Mouse (Mus musculus): ENCODE measurements around the gene Trim68. TPM values are rescaled to one million over a fixed set of nuclear protein-coding genes. Genes with fewer than 3 reads are reported as not detected.

Gene Trim68
- 3.6 and 4.3 TPM in 2 replicates for polyA plus RNA-seq (2015; fragmentation: Nextera tagmentation; extraction: Ambion mirVana)

DNA sequence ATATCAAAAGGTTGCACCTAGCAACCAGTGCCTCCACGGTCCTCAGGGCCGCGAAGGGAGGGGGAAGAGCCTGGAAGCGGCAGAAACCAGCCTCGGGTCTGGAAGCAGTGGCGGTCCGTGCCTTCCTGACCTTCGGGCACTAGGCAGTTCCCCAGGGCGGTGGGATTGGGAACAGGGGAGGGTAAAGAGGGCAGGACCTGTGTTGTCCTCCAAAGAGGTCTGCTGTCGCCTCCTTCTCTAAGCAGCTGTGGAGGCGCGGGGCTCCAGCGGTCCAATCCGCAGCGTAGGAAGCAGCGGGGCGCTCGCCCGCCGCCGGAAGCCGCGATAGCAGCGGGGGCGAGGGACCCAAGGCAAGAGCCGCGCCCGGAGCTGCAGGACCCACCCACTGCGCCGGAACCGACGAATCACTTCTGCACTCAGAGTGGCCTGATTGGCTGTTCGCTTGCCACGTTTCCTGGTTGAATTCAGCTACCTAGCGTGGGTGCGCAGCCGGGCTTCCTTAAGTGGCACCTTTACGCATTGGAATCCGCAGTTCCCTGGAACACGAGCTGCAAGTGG, at the start of gene Trim68:
Gene Trim68, minus strand, starts transcription at position 384 of the 558 bp plus-strand sequence.
- peak within 1 kb of the TSS; percentile 55 for H3K4me3 ChIP-seq (ENCODE audit: low read depth, low read length)
- peak within 1 kb of the TSS; percentile 31 for H3K9ac ChIP-seq (ENCODE audit: low read depth, low read length)
- peak within 1 kb of the TSS; percentile 72 for H3K4me2 ChIP-seq (replicated peaks; ENCODE audit: low read depth)
- H3K27me3 ChIP-seq (replicated peaks; ENCODE audit: control insufficient read depth, insufficient read depth, low read length), result no peaks in the 10 kb centered on the region
- peak; percentile 99 for ATAC-seq
- no peaks in the 10 kb centered on the region for H3K4me1 ChIP-seq (replicated peaks; ENCODE audit: control insufficient read depth, insufficient read depth, low read length)
- TF ChIP-seq CTCF (IDR thresholded peaks at IDR 0.05; ENCODE audit: low read depth), result no peak
- H3K27ac ChIP-seq (ENCODE audit: low read depth, low read length), result no peak within 1 kb of the TSS
- no peaks in the 10 kb centered on the region for H3K36me3 ChIP-seq (ENCODE audit: control insufficient read depth, insufficient read depth)
- no peaks in the 10 kb centered on the region for H3K9me3 ChIP-seq (ENCODE audit: control insufficient read depth)
- under 1% methylated on average over 39 of the region's 40 CpGs for WGBS

- Histone ChIP-seq H3K4me3 (ENCODE audit: low read depth, low read length) (no peak overlapping the region), H3K27ac (ENCODE audit: low read depth, low read length) (no peak overlapping the region), H3K9ac (ENCODE audit: low read depth, low read length) (no peak overlapping the region), H3K9me3 (ENCODE audit: control insufficient read depth) (no peaks in the 10 kb centered on the region), H3K4me1 (replicated peaks; ENCODE audit: control insufficient read depth, insufficient read depth, low read length) (no peaks in the 10 kb centered on the region), H3K4me2 (replicated peaks; ENCODE audit: low read depth) (no peak overlapping the region), H3K36me3 (ENCODE audit: control insufficient read depth, insufficient read depth) (no peaks in the 10 kb centered on the region), H3K27me3 (replicated peaks; ENCODE audit: control insufficient read depth, insufficient read depth, low read length) (no peaks in the 10 kb centered on the region)
- TF ChIP-seq CTCF (IDR thresholded peaks at IDR 0.05; ENCODE audit: low read depth), result no peak
- 17% methylated on average over 1 of the region's 1 CpGs for WGBS
- no peak for ATAC-seq
These were observed 46.7 kb upstream of the Trim68 start for GRCm38 (mm10) chr7:102733793-102734192.

DNA sequence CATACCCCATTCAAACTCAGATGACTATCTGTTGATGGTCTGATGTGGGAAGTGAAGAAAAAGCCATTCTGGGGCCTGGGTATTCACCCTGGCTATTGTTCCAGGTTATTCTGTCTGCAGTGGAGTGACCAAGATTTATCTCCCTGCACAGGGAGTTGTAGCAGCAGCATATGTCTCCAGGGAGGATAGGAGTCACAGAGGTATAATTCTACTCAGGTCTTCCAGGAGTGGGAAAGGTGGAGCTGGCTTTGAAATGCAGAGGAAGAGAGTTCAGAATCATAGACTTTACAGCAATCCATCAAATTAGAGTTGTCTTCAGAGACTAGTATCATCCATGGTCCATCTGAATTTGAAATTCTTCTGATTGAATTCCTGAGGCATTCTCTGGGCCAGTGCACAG, 40.3 kb upstream of the Trim68 start, which contains the start of gene Olfr559:
Gene Olfr559, minus strand, starts transcription at position 101 of the 400 bp plus-strand sequence.
- Histone ChIP-seq H3K27me3 (replicated peaks; ENCODE audit: control insufficient read depth, insufficient read depth, low read length) (no peaks in the 10 kb centered on the region), H3K4me1 (replicated peaks; ENCODE audit: control insufficient read depth, insufficient read depth, low read length) (no peaks in the 10 kb centered on the region), H3K4me2 (replicated peaks; ENCODE audit: low read depth) (no peak within 1 kb of the TSS), H3K9ac (ENCODE audit: low read depth, low read length) (no peak within 1 kb of the TSS), H3K4me3 (ENCODE audit: low read depth, low read length) (no peak within 1 kb of the TSS), H3K36me3 (ENCODE audit: control insufficient read depth, insufficient read depth) (no peaks in the 10 kb centered on the region), H3K27ac (ENCODE audit: low read depth, low read length) (no peak within 1 kb of the TSS), H3K9me3 (ENCODE audit: control insufficient read depth) (no peaks in the 10 kb centered on the region)
- TF ChIP-seq CTCF (IDR thresholded peaks at IDR 0.05; ENCODE audit: low read depth), result no peak
- no peak for ATAC-seq

GRCm38 (mm10) chr7:102718970-102719369, 31.8 kb upstream of the Trim68 start, which contains the start of gene Olfr33:
Olfr33 (minus strand) TSS chr7:102719070.
- no peaks in the 10 kb centered on the region for H3K9me3 ChIP-seq (ENCODE audit: control insufficient read depth)
- H3K9ac ChIP-seq (ENCODE audit: low read depth, low read length), result no peak within 1 kb of the TSS
- H3K27me3 ChIP-seq (replicated peaks; ENCODE audit: control insufficient read depth, insufficient read depth, low read length), result no peaks in the 10 kb centered on the region
- H3K4me2 ChIP-seq (replicated peaks; ENCODE audit: low read depth), result no peak within 1 kb of the TSS
- H3K4me1 ChIP-seq (replicated peaks; ENCODE audit: control insufficient read depth, insufficient read depth, low read length), result no peaks in the 10 kb centered on the region
- H3K27ac ChIP-seq (ENCODE audit: low read depth, low read length), result no peak within 1 kb of the TSS
- no peak within 1 kb of the TSS for H3K4me3 ChIP-seq (ENCODE audit: low read depth, low read length)
- no peak for TF ChIP-seq CTCF (IDR thresholded peaks at IDR 0.05; ENCODE audit: low read depth)
- no peak for ATAC-seq
- WGBS, result 23% methylated on average over 1 of the region's 1 CpGs
- no peaks in the 10 kb centered on the region for H3K36me3 ChIP-seq (ENCODE audit: control insufficient read depth, insufficient read depth)

- H3K4me3 ChIP-seq (ENCODE audit: low read depth, low read length), result no peak within 1 kb of the TSS
- no peaks in the 10 kb centered on the region for H3K9me3 ChIP-seq (ENCODE audit: control insufficient read depth)
- no peak for ATAC-seq
- H3K36me3 ChIP-seq (ENCODE audit: control insufficient read depth, insufficient read depth), result no peaks in the 10 kb centered on the region
- H3K27me3 ChIP-seq (replicated peaks; ENCODE audit: control insufficient read depth, insufficient read depth, low read length), result no peaks in the 10 kb centered on the region
- no peak within 1 kb of the TSS for H3K9ac ChIP-seq (ENCODE audit: low read depth, low read length)
- H3K27ac ChIP-seq (ENCODE audit: low read depth, low read length), result no peak within 1 kb of the TSS
- no peak within 1 kb of the TSS for H3K4me2 ChIP-seq (replicated peaks; ENCODE audit: low read depth)
- TF ChIP-seq CTCF (IDR thresholded peaks at IDR 0.05; ENCODE audit: low read depth), result no peak
- no peaks in the 10 kb centered on the region for H3K4me1 ChIP-seq (replicated peaks; ENCODE audit: control insufficient read depth, insufficient read depth, low read length)
These were observed 14.8 kb upstream of the Trim68 start, which contains the start of gene Olfr558 for GRCm38 (mm10) chr7:102701915-102702314. Olfr558 (plus strand) TSS chr7:102702215.

GRCm38 (mm10) chr7:102698461-102698860, 11.3 kb upstream of the Trim68 start:
- WGBS, result 95% methylated on average over 7 of the region's 7 CpGs
- Histone ChIP-seq H3K36me3 (ENCODE audit: control insufficient read depth, insufficient read depth) (no peaks in the 10 kb centered on the region), H3K9ac (ENCODE audit: low read depth, low read length) (no peak overlapping the region), H3K4me1 (replicated peaks; ENCODE audit: control insufficient read depth, insufficient read depth, low read length) (no peaks in the 10 kb centered on the region), H3K9me3 (ENCODE audit: control insufficient read depth) (no peaks in the 10 kb centered on the region), H3K4me3 (ENCODE audit: low read depth, low read length) (no peak overlapping the region), H3K4me2 (replicated peaks; ENCODE audit: low read depth) (no peak overlapping the region), H3K27me3 (replicated peaks; ENCODE audit: control insufficient read depth, insufficient read depth, low read length) (no peaks in the 10 kb centered on the region), H3K27ac (ENCODE audit: low read depth, low read length) (no peak overlapping the region)
- no peak for ATAC-seq
- TF ChIP-seq CTCF (IDR thresholded peaks at IDR 0.05; ENCODE audit: low read depth), result no peak

Measured in intestine, postnatal 0 days (tissue).